Mouse (Mus musculus): ENCODE results near the gene Aptx. TPM values are rescaled to one million over a fixed set of nuclear protein-coding genes. Genes with fewer than 3 reads are reported as not detected.

The Aptx gene
- total RNA-seq, 2 experiments from 2014 or later = 34.9 to 36.8 TPM

DNA sequence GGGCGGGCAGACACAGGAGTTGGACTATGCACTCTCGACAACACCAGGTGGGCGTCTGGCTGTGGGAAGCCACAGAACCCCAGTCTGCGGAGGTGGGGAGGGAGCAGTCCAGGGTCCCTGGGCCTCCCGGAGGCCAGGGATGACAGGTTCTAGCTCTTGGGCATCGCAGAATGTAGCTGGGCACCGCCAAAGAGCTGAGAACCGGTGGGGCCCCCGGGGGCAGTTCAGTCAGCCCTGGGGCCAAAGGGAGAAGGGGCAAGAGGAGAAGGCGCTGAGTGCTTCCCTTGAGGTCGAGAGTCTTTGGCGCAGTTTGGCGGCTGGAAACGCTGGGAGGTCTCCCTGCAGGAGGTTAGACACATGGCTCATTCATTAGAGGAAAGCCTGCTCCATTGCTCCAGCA, 26.7 kb downstream of the Aptx start:
- intact Hi-C loops (cut with DNase I) = no loop called here
- DNase-seq = no peak

- intact Hi-C loops (cut with DNase I) = no loop called here
These were observed 29.5 kb downstream of the Aptx start for GRCm38 (mm10) chr4:40673526-40673925.

DNA sequence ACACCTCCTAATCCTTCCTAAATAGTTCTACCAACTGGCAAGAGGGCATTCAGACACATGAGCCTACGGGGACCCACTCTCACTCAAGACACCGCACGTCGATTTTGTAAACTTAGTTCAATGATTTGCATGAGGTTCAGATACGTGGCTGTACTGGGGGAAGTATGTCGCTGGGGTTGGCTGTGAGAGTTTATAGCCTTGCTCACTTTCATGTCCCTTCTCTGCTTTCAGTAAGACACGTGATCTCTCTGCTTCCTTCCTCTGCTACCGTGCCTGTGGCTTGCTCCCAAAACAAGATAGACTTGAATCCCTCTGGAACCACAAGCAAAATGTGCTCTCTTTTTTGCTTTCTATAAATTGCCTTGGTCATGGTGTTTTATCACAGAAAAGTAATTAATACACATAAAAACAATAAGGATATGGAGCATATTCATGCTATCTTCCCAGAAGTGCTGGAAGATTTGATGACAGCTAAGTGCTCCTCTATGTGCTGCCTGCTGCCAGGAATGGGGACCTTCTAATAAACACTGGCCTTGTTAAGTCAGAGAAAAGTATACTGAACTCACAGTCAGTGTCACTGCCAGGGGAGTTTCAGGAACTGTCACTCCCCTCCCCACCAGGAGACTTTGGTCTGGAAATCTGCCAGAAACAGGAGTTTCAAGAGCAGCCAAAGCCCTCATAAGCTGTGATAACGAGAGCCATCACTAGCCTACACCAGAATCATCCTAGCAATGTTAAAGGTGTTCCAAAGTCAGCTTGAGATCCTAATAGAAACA, 36.6 kb downstream of the Aptx start:
- no peak for DNase-seq
- intact Hi-C loops (cut with DNase I) = no loop called here

More at GRCm38 (mm10) chr4:40673526-40673925, 29.5 kb downstream of the Aptx start:
- no peak for DNase-seq

DNA sequence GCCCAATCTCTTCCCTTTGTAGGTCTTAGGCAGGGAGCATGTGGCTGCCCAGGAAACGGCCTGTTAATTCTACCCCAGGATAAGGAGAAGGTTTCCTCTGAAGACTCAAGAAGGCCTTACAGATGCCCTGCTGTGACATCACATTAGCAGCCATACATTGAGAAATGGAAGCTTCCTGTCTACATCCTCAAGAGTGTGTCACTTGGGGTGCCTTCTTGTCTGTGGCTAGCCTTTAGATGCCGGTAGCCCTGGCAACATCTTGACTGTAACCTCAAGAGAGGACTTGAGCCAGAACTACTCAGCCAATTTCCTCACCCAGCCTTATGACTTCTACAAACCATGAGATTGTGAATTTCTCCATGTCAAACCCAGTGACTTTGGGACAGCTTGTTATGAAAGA, 51.9 kb downstream of the Aptx start:
- intact Hi-C loops (cut with DNase I) = no loop called here
- DNase-seq = no peak

GRCm38 (mm10) chr4:40649111-40649510, 53.9 kb downstream of the Aptx start:
- intact Hi-C loops (cut with DNase I) = no loop called here
- no peak for DNase-seq

- intact Hi-C loops (cut with DNase I) = no loop called here
- peak; percentile 6 for DNase-seq
These were observed 59.4 kb downstream of the Aptx start for GRCm38 (mm10) chr4:40643567-40643966.

GRCm38 (mm10) chr4:40640991-40641390, 62.0 kb downstream of the Aptx start:
- intact Hi-C loops (cut with DNase I) = no loop called here
- no peak for DNase-seq

Small RNAs within 50 kb of the gene (microRNA-seq; reads per million reads assigned to microRNA genes)
- gene Mir207 = not detected

Other genes with a start within 250 kb of the Aptx start
- 1 to 10 TPM; 1.5 to 2.5 TPM for gene Tmem215, start 231.0 kb downstream of the Aptx start, total RNA-seq (2021)
- gene Dnaja1, start 19.0 kb upstream of the Aptx start, total RNA-seq (2021) = 100 to 1,000 TPM; 362 to 369 TPM
- 10 to 100 TPM; 52.9 to 54.9 TPM for gene Smu1, start 54.7 kb upstream of the Aptx start, total RNA-seq (2021)
- 1 to 10 TPM; 6.7 TPM for gene B4galt1, start 150.8 kb upstream of the Aptx start, total RNA-seq (2021)
- not detected for gene Spink4, start 216.9 kb upstream of the Aptx start, total RNA-seq (2021)
- gene Bag1, start 245.1 kb upstream of the Aptx start, total RNA-seq (2021) = 100 to 1,000 TPM; 152 to 153 TPM
- gene Chmp5, start 245.2 kb upstream of the Aptx start, total RNA-seq (2021) = 10 to 100 TPM; 69.7 to 70.1 TPM

Measured in left cerebral cortex, postnatal 4 days (tissue).